Mouse (Mus musculus) ovary, adult 18-20 months (tissue): Measurements from ENCODE around the gene Lrrc61.

Source experiments
- DNase-seq: peaks from one replicate; pipeline ENCODE4 v3.0.0; 2022; ENCODE audit warnings: low spot score, mixed read lengths

Lrrc61 gene

GRCm38 (mm10) chr6:48593158-48594042, 38.8 kb downstream of the Lrrc61 start, which contains the start of the genes Repin1 and Gm44965:
Gene Repin1 (plus strand): TSS chr6:48593883.
Gene Gm44965 (plus strand): TSS chr6:48593941.
- DNase-seq, result peak; percentile 91

DNA sequence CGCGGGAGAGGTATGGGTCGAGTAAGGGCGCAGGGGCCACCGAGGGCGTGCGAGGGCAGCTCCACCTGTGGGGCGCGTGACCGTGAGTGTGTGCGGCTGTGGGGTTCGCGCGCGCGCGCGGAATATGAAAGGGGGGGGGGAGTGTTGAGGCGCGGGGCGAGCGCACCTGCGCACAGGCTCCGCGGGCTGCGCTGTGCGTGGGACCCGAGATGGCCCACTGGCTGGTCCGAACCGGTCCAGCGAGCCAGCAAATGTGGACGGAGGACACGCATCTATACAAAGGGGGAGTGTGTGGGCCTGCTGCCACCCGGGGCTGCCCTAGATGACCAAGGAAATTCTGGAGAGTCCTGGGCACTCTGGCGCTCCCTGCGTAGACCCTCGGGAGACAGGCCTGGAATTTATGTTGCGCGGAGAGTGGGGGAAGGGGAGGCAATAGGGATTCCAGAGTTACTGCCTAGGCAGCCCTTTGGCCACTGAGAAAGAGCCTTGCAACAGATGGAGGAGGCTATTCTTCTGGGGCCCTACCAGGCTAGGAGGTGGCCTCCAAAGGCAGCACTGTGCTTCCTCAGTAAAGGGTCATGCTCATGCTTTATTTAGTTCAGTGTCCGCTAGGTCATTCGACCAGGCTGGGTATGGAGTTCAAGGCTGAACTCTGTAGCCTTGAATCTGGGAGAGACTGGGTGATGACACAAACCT, 39.6 kb downstream of the Lrrc61 start:
- no peak for DNase-seq

GRCm38 (mm10) chr6:48595278-48595677, 40.7 kb downstream of the Lrrc61 start:
- no peak for DNase-seq

DNA sequence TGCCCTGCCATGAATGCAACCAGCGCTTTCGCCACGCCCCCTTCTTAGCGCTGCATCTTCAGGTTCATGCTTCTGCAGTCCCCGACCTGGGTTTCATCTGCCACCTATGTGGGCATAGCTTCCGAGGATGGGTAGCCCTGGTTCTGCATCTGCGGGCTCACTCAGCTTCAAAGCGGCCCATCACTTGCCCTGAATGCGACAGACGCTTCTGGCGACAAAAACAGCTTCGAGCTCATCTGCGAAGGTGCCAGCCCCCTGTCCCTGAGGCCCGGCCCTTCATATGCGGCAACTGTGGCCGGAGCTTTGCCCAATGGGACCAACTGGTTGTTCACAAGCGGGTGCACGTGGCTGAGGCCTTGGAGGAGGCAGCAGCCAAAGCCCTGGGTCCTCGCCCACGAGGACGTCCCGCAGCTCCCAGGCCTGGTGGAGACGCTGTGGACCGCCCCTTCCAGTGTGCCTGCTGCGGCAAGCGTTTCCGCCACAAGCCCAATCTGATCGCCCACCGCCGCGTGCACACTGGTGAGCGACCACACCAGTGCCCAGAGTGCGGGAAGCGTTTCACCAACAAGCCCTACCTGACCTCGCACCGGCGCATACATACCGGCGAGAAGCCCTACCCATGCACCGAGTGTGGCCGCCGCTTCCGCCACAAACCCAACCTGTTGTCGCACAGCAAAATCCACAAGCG, 42.1 kb downstream of the Lrrc61 start:
- no peak for DNase-seq

GRCm38 (mm10) chr6:48597233-48597625, 42.6 kb downstream of the Lrrc61 start:
- DNase-seq, result no peak

- no peak for DNase-seq
Observed at GRCm38 (mm10) chr6:48600594-48600993, 46.0 kb downstream of the Lrrc61 start.

- DNase-seq, result peak; percentile 96
Observed at GRCm38 (mm10) chr6:48601271-48602079, 46.9 kb downstream of the Lrrc61 start, which contains the start of gene Zfp775. Gene Zfp775 (plus strand): TSS chr6:48602063.

GRCm38 (mm10) chr6:48602080-48602741, 47.6 kb downstream of the Lrrc61 start:
- no peak for DNase-seq

GRCm38 (mm10) chr6:48608124-48608523, 53.5 kb downstream of the Lrrc61 start:
- DNase-seq, result no peak

DNA sequence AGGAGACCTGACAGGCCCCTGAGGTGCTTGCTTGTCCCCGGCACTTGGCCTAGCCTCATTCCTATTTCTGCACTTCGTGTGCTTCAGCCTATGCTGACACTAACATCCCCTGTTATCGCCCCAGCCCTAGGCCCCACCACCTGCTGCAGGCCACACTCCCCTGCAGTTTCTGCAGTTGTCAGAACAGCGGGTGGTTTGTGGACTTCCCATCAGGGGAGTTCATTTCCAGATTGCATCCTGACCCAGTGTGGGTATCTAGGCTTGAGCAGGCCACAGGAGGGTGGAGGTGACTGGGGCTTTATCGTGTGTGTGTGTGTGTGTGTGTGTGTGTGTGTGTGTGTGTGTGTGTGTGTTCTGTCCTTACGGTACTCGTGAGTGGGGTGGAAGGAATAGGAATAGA, 54.9 kb downstream of the Lrrc61 start:
- DNase-seq, result no peak

- no peak for DNase-seq
Observed at GRCm38 (mm10) chr6:48610657-48611056, 56.1 kb downstream of the Lrrc61 start.

GRCm38 (mm10) chr6:48613464-48613863, 58.9 kb downstream of the Lrrc61 start:
- DNase-seq, result no peak

- DNase-seq, result no peak
Observed at GRCm38 (mm10) chr6:48614756-48615155, 60.2 kb downstream of the Lrrc61 start.

- DNase-seq, result no peak
Observed at GRCm38 (mm10) chr6:48620031-48620430, 65.4 kb downstream of the Lrrc61 start.
